Mouse (Mus musculus) E14TG2a.4 (cell line): ENCODE results near the gene Galnt17.

Experiments used
- H3K27me3 ChIP-seq: 2 replicates; pipeline ENCODE4 v1.6.1; 2014; ENCODE audit warnings: low read length, control low read depth; ENCODE audit not compliant: insufficient read depth
- H3K36me3 ChIP-seq: 2 replicates; pipeline ENCODE4 v1.6.1; 2014; ENCODE audit warnings: low read length, control low read depth; ENCODE audit not compliant: insufficient read depth
- H3K4me1 ChIP-seq: replicated peaks from 2 replicates; pipeline ENCODE4 v1.6.1; 2014; ENCODE audit warnings: low read depth, low read length, control low read depth
- H3K4me3 ChIP-seq: replicated peaks from 2 replicates; pipeline ENCODE4 v1.5.1; 2014; ENCODE audit warnings: mild to moderate bottlenecking, low read length
- H3K9me3 ChIP-seq: 2 replicates; pipeline ENCODE4 v1.6.1; 2014; ENCODE audit warnings: low read length, control low read depth
- CTCF ChIP-seq: conservative IDR thresholded peaks from 2 replicates; pipeline ENCODE4 v1.5.1; 2014; ENCODE audit warnings: low read length
- NANOG ChIP-seq: IDR thresholded peaks from 2 replicates; pipeline ENCODE4 v1.6.1; 2014; ENCODE audit warnings: borderline replicate concordance, low read length, mixed read lengths
- POU5F1 ChIP-seq: IDR thresholded peaks from 2 replicates; pipeline ENCODE4 v1.6.1; 2014; ENCODE audit warnings: low read length, borderline replicate concordance

Gene Galnt17

DNA sequence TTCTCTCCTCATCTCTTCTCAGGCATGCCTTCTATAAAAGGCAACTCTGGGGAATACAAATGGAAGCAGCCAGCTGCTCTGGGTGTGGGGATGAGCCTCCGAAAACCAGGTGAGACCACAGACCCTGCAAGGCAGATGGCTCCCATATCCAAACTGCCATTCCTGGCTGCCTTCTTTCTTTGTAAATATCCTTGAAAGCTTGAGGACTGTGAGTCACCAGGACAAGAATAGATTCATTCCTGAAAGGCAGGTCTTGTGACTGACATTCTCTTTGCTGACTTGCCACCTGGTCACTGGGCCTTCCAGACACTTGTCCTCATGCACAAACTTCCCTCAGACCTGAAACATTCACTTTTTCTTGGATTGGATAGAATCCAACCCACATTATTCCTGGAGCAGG lies 127.1 kb downstream of the Galnt17 start:
- Histone ChIP-seq H3K4me1 (peaks cover 23% of the 10 kb centered on the region), H3K36me3 (no peaks in the 10 kb centered on the region), H3K27me3 (peaks cover 6% of the 10 kb centered on the region; the same call in 1 of the 2 replicates), H3K4me3 (no peak overlapping the region), H3K9me3 (no peaks in the 10 kb centered on the region)
- TF ChIP-seq CTCF = no peak
- TF ChIP-seq NANOG = no peak
- TF ChIP-seq POU5F1 = no peak

DNA sequence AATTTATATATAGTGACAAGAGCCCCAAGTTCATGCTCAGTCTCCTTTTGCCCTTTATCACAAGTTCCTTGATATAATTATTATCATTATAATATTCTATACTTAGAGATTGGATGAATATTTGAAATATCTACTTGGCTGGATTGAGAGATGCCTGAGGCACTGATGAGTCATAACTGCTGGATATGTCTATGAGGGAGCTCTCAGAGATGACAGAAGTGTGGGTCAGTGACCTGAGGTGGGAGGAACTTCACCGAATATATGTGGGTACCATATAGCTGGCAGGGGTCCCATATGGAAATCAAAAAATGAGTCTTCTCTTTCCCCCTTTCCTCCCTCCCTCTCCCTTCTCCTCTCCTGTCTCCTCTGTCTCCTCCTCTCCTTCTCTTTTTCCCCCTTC lies 127.5 kb downstream of the Galnt17 start:
- Histone ChIP-seq H3K9me3 (no peaks in the 10 kb centered on the region), H3K4me1 (peaks cover 23% of the 10 kb centered on the region), H3K27me3 (peaks cover 6% of the 10 kb centered on the region; the same call in 1 of the 2 replicates), H3K4me3 (no peak overlapping the region), H3K36me3 (no peaks in the 10 kb centered on the region)
- TF ChIP-seq NANOG = no peak
- no peak for TF ChIP-seq POU5F1
- TF ChIP-seq CTCF = no peak

- peaks cover 29% of the 10 kb centered on the region for H3K4me1 ChIP-seq
- H3K4me3 ChIP-seq = 0 out of 2 replicates have a peak overlapping the region, but pooled peaks have one; percentile 27
- H3K27me3 ChIP-seq = peaks cover 6% of the 10 kb centered on the region; the same call in 1 of the 2 replicates
- TF ChIP-seq POU5F1 (no peak), CTCF (no peak), NANOG (peak; percentile 27; the same call in 1 of the 2 replicates)
- H3K9me3 ChIP-seq = no peaks in the 10 kb centered on the region
- no peaks in the 10 kb centered on the region for H3K36me3 ChIP-seq
These were observed 130.4 kb downstream of the Galnt17 start for GRCm38 (mm10) chr5:131177851-131178250.

- TF ChIP-seq POU5F1 = peak; percentile 94
- no peak for TF ChIP-seq CTCF
- peak; percentile 45; the same call in 1 of the 2 replicates for TF ChIP-seq NANOG
- H3K4me3 ChIP-seq = 0 out of 2 replicates have a peak overlapping the region, but pooled peaks have one; percentile 27
- no peaks in the 10 kb centered on the region for H3K36me3 ChIP-seq
- peaks cover 29% of the 10 kb centered on the region for H3K4me1 ChIP-seq
- H3K9me3 ChIP-seq = 0 out of 2 replicates have a peak, but pooled peaks cover 6% of the 10 kb centered on the region
- H3K27me3 ChIP-seq = peaks cover 6% of the 10 kb centered on the region; the same call in 1 of the 2 replicates
These were observed 131.1 kb downstream of the Galnt17 start for GRCm38 (mm10) chr5:131177168-131177567.

DNA sequence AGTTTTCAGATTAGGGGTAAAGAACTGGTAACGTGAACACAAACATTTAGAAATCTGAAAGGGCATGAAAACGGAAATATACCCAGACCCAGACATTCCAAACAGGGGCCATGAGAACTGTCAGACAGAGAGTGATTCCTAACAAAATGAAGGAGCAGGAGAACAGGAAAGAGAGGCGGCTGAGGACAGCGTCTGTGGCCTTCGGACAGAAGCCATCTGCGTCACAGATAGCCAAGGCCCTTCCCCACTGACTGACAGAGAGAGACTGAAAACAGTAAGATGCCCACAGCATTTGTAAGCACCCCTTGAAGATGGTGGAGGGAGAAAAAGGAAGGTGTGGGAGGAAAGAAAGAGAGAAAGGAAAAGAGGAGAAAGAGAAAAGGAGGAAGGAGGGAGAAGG lies 139.1 kb downstream of the Galnt17 start:
- TF ChIP-seq NANOG (no peak), POU5F1 (no peak), CTCF (no peak)
- Histone ChIP-seq H3K4me1 (peaks cover 3% of the 10 kb centered on the region; the same call in 1 of the 2 replicates), H3K9me3 (peaks cover 8% of the 10 kb centered on the region; the same call in 1 of the 2 replicates), H3K27me3 (no peaks in the 10 kb centered on the region), H3K36me3 (no peaks in the 10 kb centered on the region), H3K4me3 (no peak overlapping the region)

DNA sequence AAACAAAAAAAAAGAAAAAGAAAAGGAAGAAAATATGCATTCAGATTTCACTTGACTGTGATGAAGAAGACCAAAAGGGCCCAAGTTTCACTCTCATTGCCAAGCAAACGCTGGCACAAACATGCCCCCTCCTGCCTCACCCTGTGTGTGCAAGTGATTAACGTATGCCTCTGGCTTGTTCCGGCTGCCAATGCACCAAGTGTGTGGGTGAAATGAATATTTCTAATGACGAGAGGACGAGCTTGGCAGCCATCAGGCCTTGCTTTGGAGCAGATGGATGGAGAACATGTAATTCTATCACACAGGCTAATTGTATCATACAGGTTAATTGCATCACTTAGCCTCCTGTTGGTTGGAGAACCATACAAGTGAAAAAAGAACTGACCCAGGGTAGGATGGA lies 140.9 kb downstream of the Galnt17 start:
- Histone ChIP-seq H3K36me3 (no peaks in the 10 kb centered on the region), H3K9me3 (peaks cover 4% of the 10 kb centered on the region; the same call in 1 of the 2 replicates), H3K27me3 (no peaks in the 10 kb centered on the region), H3K4me3 (no peak overlapping the region), H3K4me1 (no peaks in the 10 kb centered on the region)
- no peak for TF ChIP-seq NANOG
- TF ChIP-seq POU5F1 = no peak
- no peak for TF ChIP-seq CTCF

- Histone ChIP-seq H3K9me3 (no peaks in the 10 kb centered on the region; the same call in 1 of the 2 replicates), H3K4me1 (no peaks in the 10 kb centered on the region), H3K27me3 (no peaks in the 10 kb centered on the region), H3K4me3 (no peak overlapping the region), H3K36me3 (no peaks in the 10 kb centered on the region)
- TF ChIP-seq POU5F1 (no peak), NANOG (no peak), CTCF (no peak)
These were observed 142.6 kb downstream of the Galnt17 start for GRCm38 (mm10) chr5:131165681-131166080.

GRCm38 (mm10) chr5:131157866-131158265 lies 150.4 kb downstream of the Galnt17 start:
- Histone ChIP-seq H3K36me3 (no peaks in the 10 kb centered on the region), H3K4me1 (no peaks in the 10 kb centered on the region), H3K4me3 (no peak overlapping the region), H3K27me3 (no peaks in the 10 kb centered on the region), H3K9me3 (no peaks in the 10 kb centered on the region)
- TF ChIP-seq CTCF (no peak), NANOG (no peak), POU5F1 (no peak)

DNA sequence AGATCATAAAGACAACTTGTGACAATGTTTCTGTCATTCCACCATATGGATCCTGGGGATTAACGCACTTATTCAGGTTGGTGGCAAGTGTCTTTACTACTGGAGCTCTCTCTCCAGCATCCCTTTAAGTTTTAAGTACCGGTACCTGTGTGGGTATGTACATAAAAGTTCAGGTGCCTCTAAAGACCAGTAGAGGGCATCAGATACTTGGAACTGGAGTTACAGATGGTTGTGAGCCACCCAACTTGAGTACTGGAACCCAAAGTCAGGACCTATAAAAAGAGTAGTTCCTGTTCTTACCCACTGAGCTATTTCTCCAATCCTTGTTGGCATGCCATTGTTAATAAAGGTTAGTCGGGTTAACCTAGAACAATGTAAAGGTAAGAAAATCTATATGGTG lies 152.0 kb downstream of the Galnt17 start:
- Histone ChIP-seq H3K36me3 (no peaks in the 10 kb centered on the region), H3K4me1 (no peaks in the 10 kb centered on the region), H3K9me3 (no peaks in the 10 kb centered on the region), H3K27me3 (no peaks in the 10 kb centered on the region), H3K4me3 (no peak overlapping the region)
- no peak for TF ChIP-seq NANOG
- peak; percentile 30; the same call in 1 of the 2 replicates for TF ChIP-seq CTCF
- TF ChIP-seq POU5F1 = no peak
